Mouse (Mus musculus): ENCODE data around the gene Exoc2.

The Exoc2 gene

GRCm38 (mm10) chr13:30777678-30778179 lies 196.2 kb downstream of the Exoc2 start:
- no peak for DNase-seq (ENCODE audit: low read depth, low spot score)

- no peak for DNase-seq (ENCODE audit: low read depth, low spot score)
Observed at GRCm38 (mm10) chr13:30776021-30776420, 197.9 kb downstream of the Exoc2 start.

GRCm38 (mm10) chr13:30767477-30768127 lies 206.3 kb downstream of the Exoc2 start:
- no peak for DNase-seq (ENCODE audit: low read depth, low spot score)

DNA sequence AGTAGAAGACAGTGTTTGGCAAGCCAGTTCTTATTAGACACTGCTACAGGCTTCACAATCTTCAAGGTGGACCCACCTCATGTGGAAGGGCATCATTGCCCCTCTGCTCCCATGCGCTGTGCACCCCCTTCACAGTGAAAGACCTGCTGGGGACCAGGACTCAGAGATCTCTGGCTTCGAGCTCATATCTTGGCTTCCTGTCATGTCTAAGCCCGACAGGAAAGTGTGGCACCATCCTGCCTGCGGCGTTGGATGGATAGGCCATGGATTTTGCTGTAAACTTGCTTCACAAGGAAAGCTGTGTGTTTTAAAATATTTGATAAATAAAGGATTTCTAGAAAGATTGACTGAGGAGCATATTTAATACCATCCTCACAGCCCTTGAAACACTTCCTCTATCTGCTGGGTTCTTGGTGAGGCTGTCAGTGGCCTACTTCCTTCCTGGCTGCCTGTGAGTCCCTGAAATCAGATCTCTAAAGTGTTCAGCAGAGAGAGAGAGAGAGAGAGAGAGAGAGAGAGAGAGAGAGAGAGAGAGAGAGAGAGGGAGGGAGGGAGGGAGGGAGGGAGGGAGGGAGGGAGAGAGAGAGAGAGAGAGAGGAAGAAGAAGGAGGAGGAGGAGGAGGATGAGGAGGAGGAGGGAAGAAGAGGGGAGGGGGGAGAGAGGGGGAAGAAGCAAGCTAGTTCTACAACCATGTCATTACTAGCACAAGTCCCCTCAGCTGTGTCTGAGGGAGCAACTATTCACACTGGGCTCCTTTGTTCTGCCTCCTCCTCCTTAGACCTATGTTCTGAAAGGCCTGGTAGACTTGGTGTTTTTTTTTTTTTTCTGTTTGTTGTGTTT lies 207.0 kb downstream of the Exoc2 start:
- DNase-seq (ENCODE audit: low read depth, low spot score) = no peak

DNA sequence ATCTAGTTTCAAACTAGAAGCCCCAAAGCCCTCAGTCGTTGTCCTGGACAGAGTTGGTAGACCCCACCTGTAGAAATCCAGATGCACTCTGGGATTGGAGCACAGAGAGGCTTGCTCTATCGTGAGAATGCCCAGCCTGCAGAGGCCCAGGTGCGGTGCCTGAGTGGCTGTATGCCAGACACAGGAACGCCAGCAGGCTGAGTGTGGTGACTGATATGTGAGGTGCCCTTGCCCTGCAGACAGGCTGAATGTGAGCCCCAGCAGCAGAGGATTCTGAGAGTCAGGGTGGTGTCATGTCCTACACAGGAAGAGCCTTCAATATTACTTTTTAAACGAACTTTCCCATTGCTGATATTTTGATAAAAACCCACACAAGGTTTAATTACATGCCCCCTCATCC lies 208.0 kb downstream of the Exoc2 start:
- DNase-seq (ENCODE audit: low read depth, low spot score) = no peak

- no peak for DNase-seq (ENCODE audit: low read depth, low spot score)
Observed at GRCm38 (mm10) chr13:30764014-30764740, 209.7 kb downstream of the Exoc2 start.

Data from ES-CJ7 (cell line).